Mouse (Mus musculus): ENCODE results near the gene Gtf2ird2. TPM values are rescaled to one million over a fixed set of nuclear protein-coding genes. Genes with fewer than 3 reads are reported as not detected.

Gtf2ird2 gene
- polyA plus RNA-seq, 1 experiment, result not detected

GRCm38 (mm10) chr5:134248608-134249244 is 64.9 kb downstream of the Gtf2ird2 start:
- Histone ChIP-seq H3K4me3 (ENCODE audit: insufficient read depth, low read depth, low read length) (no peak overlapping the region), H3K27ac (ENCODE audit: insufficient read depth, low read depth, low read length) (0 out of 2 replicates have a peak overlapping the region, but pooled peaks have one; percentile 37), H3K4me1 (ENCODE audit: control insufficient read depth, insufficient read depth, low read length) (peaks cover 33% of the 10 kb centered on the region)
- 59% methylated on average over 14 of the region's 14 CpGs for WGBS
- no peak for TF ChIP-seq CTCF (IDR thresholded peaks at IDR 0.05; ENCODE audit: insufficient read depth, low read depth, low read length)
- no peak for TF ChIP-seq POLR2A (IDR thresholded peaks at IDR 0.05; ENCODE audit: insufficient read depth, low read depth, low read length)

- no peak for TF ChIP-seq CTCF (IDR thresholded peaks at IDR 0.05; ENCODE audit: insufficient read depth, low read depth, low read length)
- TF ChIP-seq POLR2A (IDR thresholded peaks at IDR 0.05; ENCODE audit: insufficient read depth, low read depth, low read length), result no peak
These were observed 65.4 kb downstream of the Gtf2ird2 start for GRCm38 (mm10) chr5:134249245-134249649.

GRCm38 (mm10) chr5:134250601-134251000 is 66.8 kb downstream of the Gtf2ird2 start:
- peaks cover 24% of the 10 kb centered on the region for H3K4me1 ChIP-seq (ENCODE audit: control insufficient read depth, insufficient read depth, low read length)
- H3K4me3 ChIP-seq (ENCODE audit: insufficient read depth, low read depth, low read length), result no peak overlapping the region
- WGBS, result 79% methylated on average over 3 of the region's 3 CpGs
- H3K27ac ChIP-seq (ENCODE audit: insufficient read depth, low read depth, low read length), result no peak overlapping the region
- TF ChIP-seq POLR2A (IDR thresholded peaks at IDR 0.05; ENCODE audit: insufficient read depth, low read depth, low read length) (no peak), CTCF (IDR thresholded peaks at IDR 0.05; ENCODE audit: insufficient read depth, low read depth, low read length) (no peak)

More at GRCm38 (mm10) chr5:134249245-134249649, 65.4 kb downstream of the Gtf2ird2 start:
- Histone ChIP-seq H3K4me1 (ENCODE audit: control insufficient read depth, insufficient read depth, low read length) (peaks cover 28% of the 10 kb centered on the region), H3K4me3 (ENCODE audit: insufficient read depth, low read depth, low read length) (no peak overlapping the region), H3K27ac (ENCODE audit: insufficient read depth, low read depth, low read length) (peak overlapping the region; percentile 37)
- 36% methylated on average over 8 of the region's 8 CpGs for WGBS

GRCm38 (mm10) chr5:134251083-134251482 is 67.3 kb downstream of the Gtf2ird2 start:
- 94% methylated on average over 4 of the region's 4 CpGs for WGBS
- Histone ChIP-seq H3K4me3 (ENCODE audit: insufficient read depth, low read depth, low read length) (no peak overlapping the region), H3K4me1 (ENCODE audit: control insufficient read depth, insufficient read depth, low read length) (peaks cover 27% of the 10 kb centered on the region), H3K27ac (ENCODE audit: insufficient read depth, low read depth, low read length) (no peak overlapping the region)
- no peak for TF ChIP-seq POLR2A (IDR thresholded peaks at IDR 0.05; ENCODE audit: insufficient read depth, low read depth, low read length)
- TF ChIP-seq CTCF (IDR thresholded peaks at IDR 0.05; ENCODE audit: insufficient read depth, low read depth, low read length), result no peak

- no peak overlapping the region for H3K4me3 ChIP-seq (ENCODE audit: insufficient read depth, low read depth, low read length)
- H3K4me1 ChIP-seq (ENCODE audit: control insufficient read depth, insufficient read depth, low read length), result peaks cover 22% of the 10 kb centered on the region
- 74% methylated on average over 3 of the region's 3 CpGs for WGBS
- TF ChIP-seq POLR2A (IDR thresholded peaks at IDR 0.05; ENCODE audit: insufficient read depth, low read depth, low read length), result no peak
- no peak for TF ChIP-seq CTCF (IDR thresholded peaks at IDR 0.05; ENCODE audit: insufficient read depth, low read depth, low read length)
- no peak overlapping the region for H3K27ac ChIP-seq (ENCODE audit: insufficient read depth, low read depth, low read length)
These were observed 70.0 kb downstream of the Gtf2ird2 start for GRCm38 (mm10) chr5:134253806-134254205.

GRCm38 (mm10) chr5:134255294-134255693 is 71.5 kb downstream of the Gtf2ird2 start:
- 70% methylated on average over 10 of the region's 10 CpGs for WGBS
- peaks cover 19% of the 10 kb centered on the region for H3K4me1 ChIP-seq (ENCODE audit: control insufficient read depth, insufficient read depth, low read length)
- no peak overlapping the region for H3K4me3 ChIP-seq (ENCODE audit: insufficient read depth, low read depth, low read length)
- TF ChIP-seq POLR2A (IDR thresholded peaks at IDR 0.05; ENCODE audit: insufficient read depth, low read depth, low read length) (no peak), CTCF (IDR thresholded peaks at IDR 0.05; ENCODE audit: insufficient read depth, low read depth, low read length) (no peak)
- H3K27ac ChIP-seq (ENCODE audit: insufficient read depth, low read depth, low read length), result no peak overlapping the region

- Histone ChIP-seq H3K4me3 (ENCODE audit: insufficient read depth, low read depth, low read length) (no peak overlapping the region), H3K27ac (ENCODE audit: insufficient read depth, low read depth, low read length) (no peak overlapping the region; the same call in 1 of the 2 replicates), H3K4me1 (ENCODE audit: control insufficient read depth, insufficient read depth, low read length) (peaks cover 24% of the 10 kb centered on the region)
- WGBS, result 86% methylated on average over 13 of the region's 13 CpGs
- no peak for TF ChIP-seq CTCF (IDR thresholded peaks at IDR 0.05; ENCODE audit: insufficient read depth, low read depth, low read length)
- TF ChIP-seq POLR2A (IDR thresholded peaks at IDR 0.05; ENCODE audit: insufficient read depth, low read depth, low read length), result no peak
These were observed 73.7 kb downstream of the Gtf2ird2 start for GRCm38 (mm10) chr5:134257349-134258031.

- 62% methylated on average over 4 of the region's 4 CpGs for WGBS
- peaks cover 17% of the 10 kb centered on the region for H3K4me1 ChIP-seq (ENCODE audit: control insufficient read depth, insufficient read depth, low read length)
- no peak overlapping the region for H3K4me3 ChIP-seq (ENCODE audit: insufficient read depth, low read depth, low read length)
- TF ChIP-seq POLR2A (IDR thresholded peaks at IDR 0.05; ENCODE audit: insufficient read depth, low read depth, low read length) (no peak), CTCF (IDR thresholded peaks at IDR 0.05; ENCODE audit: insufficient read depth, low read depth, low read length) (no peak)
- 0 out of 2 replicates have a peak overlapping the region, but pooled peaks have one; percentile 12 for H3K27ac ChIP-seq (ENCODE audit: insufficient read depth, low read depth, low read length)
These were observed 74.6 kb downstream of the Gtf2ird2 start for GRCm38 (mm10) chr5:134258395-134258794.

GRCm38 (mm10) chr5:134258934-134259333 is 75.1 kb downstream of the Gtf2ird2 start:
- peaks cover 15% of the 10 kb centered on the region for H3K4me1 ChIP-seq (ENCODE audit: control insufficient read depth, insufficient read depth, low read length)
- no peak overlapping the region for H3K4me3 ChIP-seq (ENCODE audit: insufficient read depth, low read depth, low read length)
- WGBS, result 94% methylated on average over 2 of the region's 2 CpGs
- TF ChIP-seq CTCF (IDR thresholded peaks at IDR 0.05; ENCODE audit: insufficient read depth, low read depth, low read length) (no peak), POLR2A (IDR thresholded peaks at IDR 0.05; ENCODE audit: insufficient read depth, low read depth, low read length) (no peak)
- no peak overlapping the region for H3K27ac ChIP-seq (ENCODE audit: insufficient read depth, low read depth, low read length)

Measured in olfactory bulb, adult 2 months (tissue).